Mouse (Mus musculus) kidney, adult 2 months (tissue): Measurements from ENCODE around the gene Zfp84. TPM values are rescaled to one million over a fixed set of nuclear protein-coding genes. Genes with fewer than 3 reads are reported as not detected.

Experiments
- DNase-seq: peaks from one replicate; pipeline ENCODE4 v3.0.0; 2021
- H3K27ac ChIP-seq: fragments of 200-500 bp; 2 replicates; pipeline ENCODE4 v1.5.1; 2012; ENCODE audit warnings: low read depth, low read length, control low read depth, inconsistent platforms; ENCODE audit not compliant: insufficient read depth
- H3K27me3 ChIP-seq: fragments of 200-500 bp; replicated peaks from 2 replicates; pipeline ENCODE4 v1.6.1; 2012; ENCODE audit warnings: mild to moderate bottlenecking, moderate library complexity, low read length, inconsistent platforms; ENCODE audit not compliant: control insufficient read depth, insufficient read depth
- H3K36me3 ChIP-seq: fragments of 200-500 bp; 2 replicates; pipeline ENCODE4 v1.6.1; 2012; ENCODE audit warnings: mild to moderate bottlenecking, moderate library complexity, low read length, inconsistent platforms; ENCODE audit not compliant: control insufficient read depth, insufficient read depth
- H3K4me1 ChIP-seq: fragments of 200-500 bp; 2 replicates; pipeline ENCODE4 v1.6.1; 2011; ENCODE audit warnings: low read length; ENCODE audit not compliant: control insufficient read depth, insufficient read depth
- H3K4me3 ChIP-seq: fragments of 200-500 bp; 2 replicates; pipeline ENCODE4 v1.5.1; 2011; ENCODE audit warnings: mild to moderate bottlenecking, low read depth, low read length, control low read depth; ENCODE audit not compliant: insufficient read depth
- CTCF ChIP-seq: fragments of 200-500 bp; conservative IDR thresholded peaks from 2 replicates; pipeline ENCODE4 v1.5.1; 2011; ENCODE audit warnings: low read depth, mild to moderate bottlenecking, control low read depth, low read length, moderate library complexity, mixed read lengths; ENCODE audit not compliant: insufficient read depth, insufficient read length
- POLR2A ChIP-seq: fragments of 200-500 bp; IDR thresholded peaks from one replicate; pipeline ENCODE4 v1.6.1; 2011; ENCODE audit warnings: low read depth, low read length, control low read depth
- WGBS: fragments of 180-500 bp; shearing (Covaris S2); methylation state at CpG from one replicate; pipeline ENCODE4 v1.1.7; 2018; 5-methylcytosine and 5-hydroxymethylcytosine counted together
- polyA plus RNA-seq: library from polyadenylated mRNA; depleted of rRNA; stranded (reverse); fragments of >200 nt; gene quantifications from 2 replicates; pipeline ENCODE4 v1.2.3, GENCODE M21; 2012; rRNA removed

The Zfp84 gene
- polyA plus RNA-seq, 1 experiment, result 5.7 TPM

GRCm38 (mm10) chr7:29815910-29816429, 47.6 kb downstream of the Zfp84 start, which contains the start of gene Zfp790:
TSS of gene Zfp790 (plus strand) at chr7:29816114.
- 1% methylated on average over 26 of the region's 26 CpGs for WGBS
- peak; percentile 96 for DNase-seq
- Histone ChIP-seq H3K27me3 (no peaks in the 10 kb centered on the region), H3K27ac (peak within 1 kb of the TSS; percentile 81), H3K4me1 (peaks cover 9% of the 10 kb centered on the region), H3K36me3 (no peaks in the 10 kb centered on the region), H3K4me3 (peak within 1 kb of the TSS; percentile 73)
- TF ChIP-seq CTCF, result no peak
- TF ChIP-seq POLR2A, result peak; percentile 72

- Histone ChIP-seq H3K27me3 (no peaks in the 10 kb centered on the region), H3K27ac (peak overlapping the region; percentile 9; the same call in 1 of the 2 replicates), H3K36me3 (no peaks in the 10 kb centered on the region), H3K4me3 (peak overlapping the region; percentile 63), H3K4me1 (peaks cover 9% of the 10 kb centered on the region)
- 2% methylated on average over 12 of the region's 12 CpGs for WGBS
- TF ChIP-seq POLR2A, result no peak
- DNase-seq, result peak; percentile 85
Observed at GRCm38 (mm10) chr7:29818619-29819254, 50.4 kb downstream of the Zfp84 start.

GRCm38 (mm10) chr7:29828001-29828400, 59.6 kb downstream of the Zfp84 start:
- Histone ChIP-seq H3K27ac (no peak overlapping the region), H3K36me3 (peaks cover 24% of the 10 kb centered on the region), H3K4me1 (no peaks in the 10 kb centered on the region), H3K27me3 (no peaks in the 10 kb centered on the region), H3K4me3 (no peak overlapping the region)
- TF ChIP-seq POLR2A (no peak), CTCF (no peak)
- 78% methylated on average over 12 of the region's 12 CpGs for WGBS
- peak; percentile 82 for DNase-seq

Other genes with a start within 250 kb of the Zfp84 start
- gene Sipa1l3, start 249.9 kb upstream of the Zfp84 start, polyA plus RNA-seq, result 44.6 and 51.0 TPM in 2 replicates
- 0.03 TPM in 1 of 2 replicates, not detected in the other for gene Catsperg2, start 41.5 kb upstream of the Zfp84 start, polyA plus RNA-seq
- 3.6 and 3.8 TPM in 2 replicates for gene Zfp30, start 15.4 kb downstream of the Zfp84 start, polyA plus RNA-seq
- gene Zfp790, start 47.6 kb downstream of the Zfp84 start, polyA plus RNA-seq, result 2.6 and 3.3 TPM in 2 replicates
- gene Zfp940, start 85.1 kb downstream of the Zfp84 start, polyA plus RNA-seq, result 0.48 and 0.61 TPM in 2 replicates
- 1.7 and 1.8 TPM in 2 replicates for gene Zfp420, start 91.4 kb downstream of the Zfp84 start, polyA plus RNA-seq
- 2.1 and 2.4 TPM in 2 replicates for gene Zfp27, start 138.0 kb downstream of the Zfp84 start, polyA plus RNA-seq
- 1.1 and 1.5 TPM in 2 replicates for gene Zfp383, start 139.7 kb downstream of the Zfp84 start, polyA plus RNA-seq
- gene Zfp74, start 185.5 kb downstream of the Zfp84 start, polyA plus RNA-seq, result 4.7 and 5.0 TPM in 2 replicates
- 4.5 and 5.0 TPM in 2 replicates for gene Zfp568, start 215.4 kb downstream of the Zfp84 start, polyA plus RNA-seq